17 mouse cellular contexts compared by ENCODE assay signal in genomic region chr4:35695137-35695522, GRCm38 (mm10).
"Had no signal": no experiment of that assay in that cellular context is flagged by ENCODE, and none has a peak within 500 bp of the region (broad histone marks: within the 10 kb centered on the region; RNA-seq: fewer than 3 reads in every experiment).

No protein-coding gene starts in this region.

- ATAC-seq: midbrain, embryonic 13.5 days; midbrain, embryonic 15.5 days had no signal

- H3K27ac ChIP-seq: liver, embryonic 14.5 days; midbrain, embryonic 10.5 days; midbrain, embryonic 13.5 days; midbrain, embryonic 15.5 days; neural tube, embryonic 13.5 days; neural tube, embryonic 15.5 days had no signal

- DNase-seq: lung, adult 18-20 months; lung, embryonic 14.5 days; lung, postnatal 10 days; lung, postnatal 4 days; right cerebral cortex, postnatal 25 days; right cerebral cortex, postnatal 4 days; spleen, adult 18-20 months; thymus, adult 18-20 months; thymus, postnatal 14 days; thymus, postnatal 36 days had no signal

- H3K9me3 ChIP-seq: midbrain, embryonic 10.5 days; midbrain, embryonic 13.5 days; midbrain, embryonic 15.5 days; neural tube, embryonic 13.5 days; neural tube, embryonic 15.5 days had no signal

- H3K36me3 ChIP-seq: midbrain, embryonic 10.5 days; midbrain, embryonic 13.5 days; midbrain, embryonic 15.5 days; neural tube, embryonic 13.5 days; neural tube, embryonic 15.5 days had no signal

- H3K27me3 ChIP-seq: midbrain, embryonic 13.5 days; midbrain, embryonic 15.5 days; neural tube, embryonic 13.5 days; neural tube, embryonic 15.5 days had no signal

- H3K4me3 ChIP-seq: midbrain, embryonic 10.5 days; midbrain, embryonic 13.5 days; midbrain, embryonic 15.5 days; myocyte; neural tube, embryonic 13.5 days; neural tube, embryonic 15.5 days had no signal

- H3K4me1 ChIP-seq: midbrain, embryonic 10.5 days; midbrain, embryonic 13.5 days; midbrain, embryonic 15.5 days; neural tube, embryonic 15.5 days had no signal

- H3K9ac ChIP-seq: liver, embryonic 14.5 days; lung, embryonic 14.5 days; midbrain, embryonic 13.5 days; midbrain, embryonic 15.5 days; neural tube, embryonic 13.5 days; neural tube, embryonic 15.5 days had no signal

- H3K4me2 ChIP-seq: lung, embryonic 14.5 days; midbrain, embryonic 13.5 days; midbrain, embryonic 15.5 days; neural tube, embryonic 13.5 days; neural tube, embryonic 15.5 days had no signal
